Mouse (Mus musculus): ENCODE results near the gene Cgnl1. TPM values are rescaled to one million over a fixed set of nuclear protein-coding genes. Genes with fewer than 3 reads are reported as not detected.

Cgnl1 gene
- polyA plus RNA-seq, 1 experiment from 2014 or later, result 8.9 TPM

- Histone ChIP-seq H3K9me3 (no peaks in the 10 kb centered on the region), H3K4me2 (no peak overlapping the region), H3K27ac (no peak overlapping the region), H3K4me3 (no peak overlapping the region), H3K36me3 (no peaks in the 10 kb centered on the region), H3K9ac (no peak overlapping the region), H3K27me3 (no peaks in the 10 kb centered on the region), H3K4me1 (replicated peaks) (no peaks in the 10 kb centered on the region)
- WGBS, result 84% methylated on average over 13 of the region's 13 CpGs
- ATAC-seq (ENCODE audit: low FRiP score), result no peak
Measured at GRCm38 (mm10) chr9:71704332-71705014, 66.9 kb downstream of the Cgnl1 start.

- Histone ChIP-seq H3K36me3 (no peaks in the 10 kb centered on the region), H3K4me2 (no peak overlapping the region), H3K9ac (no peak overlapping the region), H3K27me3 (no peaks in the 10 kb centered on the region), H3K4me3 (no peak overlapping the region), H3K9me3 (no peaks in the 10 kb centered on the region), H3K4me1 (replicated peaks) (no peaks in the 10 kb centered on the region), H3K27ac (no peak overlapping the region)
- no peak for ATAC-seq (ENCODE audit: low FRiP score)
- 93% methylated on average over 5 of the region's 5 CpGs for WGBS
Measured at GRCm38 (mm10) chr9:71699087-71699486, 72.3 kb downstream of the Cgnl1 start.

- Histone ChIP-seq H3K4me3 (no peak overlapping the region), H3K9ac (no peak overlapping the region), H3K36me3 (no peaks in the 10 kb centered on the region), H3K4me2 (no peak overlapping the region), H3K27ac (no peak overlapping the region), H3K4me1 (replicated peaks) (no peaks in the 10 kb centered on the region), H3K27me3 (no peaks in the 10 kb centered on the region), H3K9me3 (no peaks in the 10 kb centered on the region)
- ATAC-seq (ENCODE audit: low FRiP score), result no peak
- WGBS, result 85% methylated on average over 3 of the region's 3 CpGs
Measured at GRCm38 (mm10) chr9:71698116-71698515, 73.3 kb downstream of the Cgnl1 start.

GRCm38 (mm10) chr9:71697189-71697588 is 74.2 kb downstream of the Cgnl1 start:
- Histone ChIP-seq H3K27me3 (no peaks in the 10 kb centered on the region), H3K4me1 (replicated peaks) (no peaks in the 10 kb centered on the region), H3K9ac (no peak overlapping the region), H3K27ac (no peak overlapping the region), H3K4me3 (no peak overlapping the region), H3K36me3 (no peaks in the 10 kb centered on the region), H3K9me3 (no peaks in the 10 kb centered on the region), H3K4me2 (no peak overlapping the region)
- WGBS, result 87% methylated on average over 2 of the region's 2 CpGs
- ATAC-seq (ENCODE audit: low FRiP score), result no peak

- no peak for ATAC-seq (ENCODE audit: low FRiP score)
- Histone ChIP-seq H3K9ac (no peak overlapping the region), H3K4me3 (no peak overlapping the region), H3K4me1 (replicated peaks) (no peaks in the 10 kb centered on the region), H3K27ac (no peak overlapping the region), H3K9me3 (no peaks in the 10 kb centered on the region), H3K27me3 (no peaks in the 10 kb centered on the region), H3K36me3 (no peaks in the 10 kb centered on the region), H3K4me2 (no peak overlapping the region)
- 81% methylated on average over 6 of the region's 6 CpGs for WGBS
Measured at GRCm38 (mm10) chr9:71696762-71697161, 74.6 kb downstream of the Cgnl1 start.

GRCm38 (mm10) chr9:71695133-71695532 is 76.3 kb downstream of the Cgnl1 start:
- Histone ChIP-seq H3K4me1 (replicated peaks) (no peaks in the 10 kb centered on the region), H3K9ac (no peak overlapping the region), H3K4me3 (no peak overlapping the region), H3K9me3 (no peaks in the 10 kb centered on the region), H3K4me2 (no peak overlapping the region), H3K27me3 (0 out of 2 replicates have a peak, but pooled peaks cover 2% of the 10 kb centered on the region), H3K36me3 (no peaks in the 10 kb centered on the region), H3K27ac (no peak overlapping the region)
- no peak for ATAC-seq (ENCODE audit: low FRiP score)
- WGBS, result 89% methylated on average over 3 of the region's 3 CpGs

- WGBS, result 59% methylated on average over 4 of the region's 4 CpGs
- Histone ChIP-seq H3K4me2 (no peak overlapping the region), H3K4me1 (replicated peaks) (no peaks in the 10 kb centered on the region), H3K27ac (no peak overlapping the region), H3K36me3 (no peaks in the 10 kb centered on the region), H3K9me3 (no peaks in the 10 kb centered on the region), H3K27me3 (0 out of 2 replicates have a peak, but pooled peaks cover 2% of the 10 kb centered on the region), H3K4me3 (no peak overlapping the region), H3K9ac (no peak overlapping the region)
- no peak for ATAC-seq (ENCODE audit: low FRiP score)
Measured at GRCm38 (mm10) chr9:71694223-71694622, 77.2 kb downstream of the Cgnl1 start.

- Histone ChIP-seq H3K27me3 (0 out of 2 replicates have a peak, but pooled peaks cover 2% of the 10 kb centered on the region), H3K4me3 (no peak overlapping the region), H3K27ac (no peak overlapping the region), H3K4me2 (no peak overlapping the region), H3K4me1 (replicated peaks) (no peaks in the 10 kb centered on the region), H3K36me3 (no peaks in the 10 kb centered on the region), H3K9ac (no peak overlapping the region), H3K9me3 (no peaks in the 10 kb centered on the region)
- 68% methylated on average over 4 of the region's 4 CpGs for WGBS
- ATAC-seq (ENCODE audit: low FRiP score), result no peak
Measured at GRCm38 (mm10) chr9:71693771-71694170, 77.6 kb downstream of the Cgnl1 start.

- Histone ChIP-seq H3K9me3 (no peaks in the 10 kb centered on the region), H3K36me3 (no peaks in the 10 kb centered on the region), H3K9ac (no peak overlapping the region), H3K27me3 (0 out of 2 replicates have a peak, but pooled peaks cover 2% of the 10 kb centered on the region), H3K27ac (no peak overlapping the region), H3K4me1 (replicated peaks) (no peaks in the 10 kb centered on the region), H3K4me2 (no peak overlapping the region), H3K4me3 (no peak overlapping the region)
- no peak for ATAC-seq (ENCODE audit: low FRiP score)
- WGBS, result 93% methylated on average over 7 of the region's 7 CpGs
Measured at GRCm38 (mm10) chr9:71692165-71692564, 79.2 kb downstream of the Cgnl1 start.

GRCm38 (mm10) chr9:71689369-71690073 is 81.9 kb downstream of the Cgnl1 start:
- H3K9ac ChIP-seq, result no peak overlapping the region
- no peaks in the 10 kb centered on the region for H3K9me3 ChIP-seq
- no peak for ATAC-seq (ENCODE audit: low FRiP score)
- 77% methylated on average over 2 of the region's 2 CpGs for WGBS
- H3K4me2 ChIP-seq, result no peak overlapping the region
- no peaks in the 10 kb centered on the region for H3K4me1 ChIP-seq (replicated peaks)
- no peaks in the 10 kb centered on the region for H3K36me3 ChIP-seq
- H3K4me3 ChIP-seq, result no peak overlapping the region
- no peak overlapping the region for H3K27ac ChIP-seq
- 0 out of 2 replicates have a peak, but pooled peaks cover 2% of the 10 kb centered on the region for H3K27me3 ChIP-seq

GRCm38 (mm10) chr9:71686463-71686862 is 84.9 kb downstream of the Cgnl1 start:
- no peak overlapping the region for H3K27ac ChIP-seq
- no peak for ATAC-seq (ENCODE audit: low FRiP score)
- no peaks in the 10 kb centered on the region for H3K4me1 ChIP-seq (replicated peaks)
- H3K4me2 ChIP-seq, result no peak overlapping the region
- H3K36me3 ChIP-seq, result no peaks in the 10 kb centered on the region
- 89% methylated on average over 8 of the region's 8 CpGs for WGBS
- H3K9ac ChIP-seq, result no peak overlapping the region
- 0 out of 2 replicates have a peak, but pooled peaks cover 2% of the 10 kb centered on the region for H3K27me3 ChIP-seq
- H3K4me3 ChIP-seq, result no peak overlapping the region
- H3K9me3 ChIP-seq, result no peaks in the 10 kb centered on the region

GRCm38 (mm10) chr9:71684772-71685171 is 86.6 kb downstream of the Cgnl1 start:
- H3K36me3 ChIP-seq, result no peaks in the 10 kb centered on the region
- H3K4me2 ChIP-seq, result no peak overlapping the region
- WGBS, result 87% methylated on average over 3 of the region's 3 CpGs
- no peak overlapping the region for H3K27ac ChIP-seq
- H3K4me1 ChIP-seq (replicated peaks), result no peaks in the 10 kb centered on the region
- no peaks in the 10 kb centered on the region for H3K27me3 ChIP-seq
- H3K4me3 ChIP-seq, result no peak overlapping the region
- no peak for ATAC-seq (ENCODE audit: low FRiP score)
- H3K9ac ChIP-seq, result no peak overlapping the region
- H3K9me3 ChIP-seq, result no peaks in the 10 kb centered on the region

GRCm38 (mm10) chr9:71680381-71680780 is 91.0 kb downstream of the Cgnl1 start:
- no peak overlapping the region for H3K27ac ChIP-seq
- WGBS, result 86% methylated on average over 9 of the region's 9 CpGs
- H3K9ac ChIP-seq, result no peak overlapping the region
- H3K36me3 ChIP-seq, result no peaks in the 10 kb centered on the region
- H3K4me1 ChIP-seq (replicated peaks), result peaks cover 5% of the 10 kb centered on the region
- ATAC-seq (ENCODE audit: low FRiP score), result no peak
- H3K4me2 ChIP-seq, result no peak overlapping the region
- H3K4me3 ChIP-seq, result no peak overlapping the region
- H3K27me3 ChIP-seq, result no peaks in the 10 kb centered on the region
- no peaks in the 10 kb centered on the region for H3K9me3 ChIP-seq
